Mouse (Mus musculus): ENCODE results near the gene Phf19. TPM values are rescaled to one million over a fixed set of nuclear protein-coding genes. Genes with fewer than 3 reads are reported as not detected.

Gene Phf19
- polyA plus RNA-seq, 1 experiment from 2014 or later: 2.7 TPM

DNA sequence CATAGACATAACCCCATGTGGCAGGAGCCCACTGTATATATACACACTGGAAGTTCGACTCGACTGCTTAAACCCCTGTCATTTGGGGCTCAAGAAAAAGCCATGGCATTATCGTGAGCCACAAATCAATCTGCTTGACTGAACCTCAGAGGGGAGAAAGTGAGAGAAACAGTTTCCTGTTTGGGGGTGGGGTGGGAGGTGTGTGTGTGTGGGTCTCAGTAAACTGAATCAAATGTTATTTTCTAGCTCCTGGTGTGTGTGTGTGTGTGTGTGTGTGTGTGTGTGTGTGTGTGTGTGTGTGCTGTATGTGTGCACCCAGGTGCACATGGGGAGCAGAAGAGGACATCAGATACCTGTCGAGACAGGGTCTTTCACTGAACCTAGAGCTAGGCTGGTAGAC lies 39.2 kb upstream of the Phf19 start:
- no peak overlapping the region for H3K4me3 ChIP-seq (ENCODE audit: low read depth, low read length)
- WGBS: 71% methylated on average over 4 of the region's 4 CpGs
- H3K9me3 ChIP-seq (ENCODE audit: control insufficient read depth): no peaks in the 10 kb centered on the region
- H3K27me3 ChIP-seq (replicated peaks; ENCODE audit: control insufficient read depth, insufficient read depth, low read length): no peaks in the 10 kb centered on the region
- H3K36me3 ChIP-seq (ENCODE audit: control insufficient read depth, insufficient read depth): no peaks in the 10 kb centered on the region
- H3K4me2 ChIP-seq (replicated peaks; ENCODE audit: low read depth): no peak overlapping the region
- no peak overlapping the region for H3K27ac ChIP-seq (ENCODE audit: low read depth, low read length)
- no peak for TF ChIP-seq CTCF (IDR thresholded peaks at IDR 0.05; ENCODE audit: low read depth)
- H3K9ac ChIP-seq (ENCODE audit: low read depth, low read length): no peak overlapping the region
- no peaks in the 10 kb centered on the region for H3K4me1 ChIP-seq (replicated peaks; ENCODE audit: control insufficient read depth, insufficient read depth, low read length)
- ATAC-seq: no peak

DNA sequence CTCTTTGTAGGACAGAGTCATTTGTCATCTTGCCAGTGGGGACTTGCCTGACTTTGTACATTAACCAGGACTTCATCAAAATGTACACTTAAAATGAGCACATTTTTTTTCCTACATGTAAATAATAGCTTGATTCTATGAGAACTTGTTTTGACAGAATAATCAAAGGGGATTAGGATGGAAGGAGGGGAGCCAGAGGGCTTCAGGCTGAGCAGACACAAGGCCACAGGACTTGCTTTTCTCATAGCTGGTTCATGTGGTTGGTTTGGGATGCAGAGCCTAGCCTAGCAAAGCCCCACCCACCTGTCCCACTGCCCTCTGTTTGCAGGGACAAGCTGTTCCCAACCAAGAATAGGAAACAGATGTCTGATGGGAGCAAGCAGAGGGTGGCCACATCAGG lies 37.6 kb upstream of the Phf19 start:
- Histone ChIP-seq H3K4me3 (ENCODE audit: low read depth, low read length) (no peak overlapping the region), H3K4me1 (replicated peaks; ENCODE audit: control insufficient read depth, insufficient read depth, low read length) (no peaks in the 10 kb centered on the region), H3K27ac (ENCODE audit: low read depth, low read length) (no peak overlapping the region), H3K36me3 (ENCODE audit: control insufficient read depth, insufficient read depth) (no peaks in the 10 kb centered on the region), H3K9ac (ENCODE audit: low read depth, low read length) (no peak overlapping the region), H3K9me3 (ENCODE audit: control insufficient read depth) (no peaks in the 10 kb centered on the region), H3K27me3 (replicated peaks; ENCODE audit: control insufficient read depth, insufficient read depth, low read length) (no peaks in the 10 kb centered on the region), H3K4me2 (replicated peaks; ENCODE audit: low read depth) (no peak overlapping the region)
- no peak for ATAC-seq
- no peak for TF ChIP-seq CTCF (IDR thresholded peaks at IDR 0.05; ENCODE audit: low read depth)

DNA sequence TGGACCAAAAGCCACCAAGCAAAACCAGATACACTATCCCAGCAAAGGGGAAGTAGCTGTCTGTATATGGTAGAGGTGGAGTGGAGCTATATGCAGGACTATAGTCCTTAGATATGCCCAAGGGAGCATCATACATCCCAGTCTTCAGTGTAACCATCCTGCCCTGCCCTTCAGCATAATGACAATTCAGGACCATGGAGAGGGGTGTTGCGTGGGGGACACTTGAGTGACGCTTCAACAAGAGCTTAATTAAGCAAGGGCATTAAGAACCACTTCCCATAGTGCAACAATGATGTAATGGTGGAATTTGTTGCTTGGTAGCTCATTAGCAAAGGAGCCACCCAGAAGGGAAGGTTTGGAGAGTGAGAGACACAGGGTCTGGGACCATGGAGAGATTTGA lies 34.8 kb upstream of the Phf19 start:
- H3K9me3 ChIP-seq (ENCODE audit: control insufficient read depth): no peaks in the 10 kb centered on the region
- 23% methylated on average over 2 of the region's 2 CpGs for WGBS
- no peak for TF ChIP-seq CTCF (IDR thresholded peaks at IDR 0.05; ENCODE audit: low read depth)

DNA sequence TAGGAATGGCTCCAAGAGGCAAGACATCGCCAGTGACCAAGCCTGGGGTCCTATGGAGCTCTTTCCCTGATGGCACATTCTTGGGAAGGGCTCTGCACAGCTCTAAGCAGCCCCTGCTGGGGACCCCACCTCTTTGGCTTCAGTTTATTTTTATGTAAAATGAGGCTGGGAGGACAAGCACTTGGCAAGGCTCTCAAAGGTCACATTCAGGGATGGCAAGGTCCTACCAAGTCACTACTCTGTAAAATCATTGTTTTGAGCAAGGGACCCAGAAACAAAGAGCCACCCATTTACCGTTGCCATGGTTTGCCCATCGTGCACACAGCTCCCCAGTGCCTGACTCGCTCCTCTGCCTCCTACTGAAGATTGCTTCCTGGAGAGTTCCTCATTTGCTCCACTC lies 32.2 kb upstream of the Phf19 start:
- no peak overlapping the region for H3K27ac ChIP-seq (ENCODE audit: low read depth, low read length)
- H3K9ac ChIP-seq (ENCODE audit: low read depth, low read length): no peak overlapping the region
- no peaks in the 10 kb centered on the region for H3K9me3 ChIP-seq (ENCODE audit: control insufficient read depth)
- no peak overlapping the region for H3K4me2 ChIP-seq (replicated peaks; ENCODE audit: low read depth)
- no peak for ATAC-seq
- no peaks in the 10 kb centered on the region for H3K27me3 ChIP-seq (replicated peaks; ENCODE audit: control insufficient read depth, insufficient read depth, low read length)
- H3K4me3 ChIP-seq (ENCODE audit: low read depth, low read length): no peak overlapping the region
- 69% methylated on average over 4 of the region's 4 CpGs for WGBS
- no peaks in the 10 kb centered on the region for H3K4me1 ChIP-seq (replicated peaks; ENCODE audit: control insufficient read depth, insufficient read depth, low read length)
- H3K36me3 ChIP-seq (ENCODE audit: control insufficient read depth, insufficient read depth): no peaks in the 10 kb centered on the region
- no peak for TF ChIP-seq CTCF (IDR thresholded peaks at IDR 0.05; ENCODE audit: low read depth)

More for the DNA sequence above, 34.8 kb upstream of the Phf19 start:
- ATAC-seq: no peak
- H3K4me1 ChIP-seq (replicated peaks; ENCODE audit: control insufficient read depth, insufficient read depth, low read length): no peaks in the 10 kb centered on the region
- H3K36me3 ChIP-seq (ENCODE audit: control insufficient read depth, insufficient read depth): no peaks in the 10 kb centered on the region
- no peak overlapping the region for H3K27ac ChIP-seq (ENCODE audit: low read depth, low read length)
- no peak overlapping the region for H3K4me2 ChIP-seq (replicated peaks; ENCODE audit: low read depth)
- no peak overlapping the region for H3K4me3 ChIP-seq (ENCODE audit: low read depth, low read length)
- H3K9ac ChIP-seq (ENCODE audit: low read depth, low read length): no peak overlapping the region
- H3K27me3 ChIP-seq (replicated peaks; ENCODE audit: control insufficient read depth, insufficient read depth, low read length): no peaks in the 10 kb centered on the region

DNA sequence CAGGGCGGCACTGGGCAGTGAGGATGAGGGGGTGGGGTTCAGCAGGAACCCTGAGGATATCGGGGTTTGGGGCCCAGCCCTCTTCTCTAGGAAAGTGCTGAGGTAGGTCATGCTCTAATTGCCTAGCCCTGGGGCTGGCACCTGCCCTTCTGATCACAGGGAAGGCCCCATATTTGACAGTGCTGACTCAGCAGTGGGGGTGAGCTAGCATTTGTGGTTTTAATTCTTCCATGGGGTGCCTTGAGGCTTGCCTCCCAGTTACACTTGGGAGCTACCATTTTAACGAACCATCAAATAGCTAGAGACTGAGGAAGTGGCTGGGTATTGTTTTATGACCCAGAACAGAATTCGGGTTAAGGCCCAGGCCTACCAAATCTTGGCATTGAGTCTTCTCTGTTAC lies 31.8 kb upstream of the Phf19 start:
- no peaks in the 10 kb centered on the region for H3K4me1 ChIP-seq (replicated peaks; ENCODE audit: control insufficient read depth, insufficient read depth, low read length)
- TF ChIP-seq CTCF (IDR thresholded peaks at IDR 0.05; ENCODE audit: low read depth): no peak
- H3K9me3 ChIP-seq (ENCODE audit: control insufficient read depth): no peaks in the 10 kb centered on the region
- no peak overlapping the region for H3K4me3 ChIP-seq (ENCODE audit: low read depth, low read length)
- H3K36me3 ChIP-seq (ENCODE audit: control insufficient read depth, insufficient read depth): no peaks in the 10 kb centered on the region
- H3K27me3 ChIP-seq (replicated peaks; ENCODE audit: control insufficient read depth, insufficient read depth, low read length): no peaks in the 10 kb centered on the region
- H3K4me2 ChIP-seq (replicated peaks; ENCODE audit: low read depth): no peak overlapping the region
- 72% methylated on average over 4 of the region's 4 CpGs for WGBS
- ATAC-seq: no peak
- H3K9ac ChIP-seq (ENCODE audit: low read depth, low read length): no peak overlapping the region
- no peak overlapping the region for H3K27ac ChIP-seq (ENCODE audit: low read depth, low read length)

DNA sequence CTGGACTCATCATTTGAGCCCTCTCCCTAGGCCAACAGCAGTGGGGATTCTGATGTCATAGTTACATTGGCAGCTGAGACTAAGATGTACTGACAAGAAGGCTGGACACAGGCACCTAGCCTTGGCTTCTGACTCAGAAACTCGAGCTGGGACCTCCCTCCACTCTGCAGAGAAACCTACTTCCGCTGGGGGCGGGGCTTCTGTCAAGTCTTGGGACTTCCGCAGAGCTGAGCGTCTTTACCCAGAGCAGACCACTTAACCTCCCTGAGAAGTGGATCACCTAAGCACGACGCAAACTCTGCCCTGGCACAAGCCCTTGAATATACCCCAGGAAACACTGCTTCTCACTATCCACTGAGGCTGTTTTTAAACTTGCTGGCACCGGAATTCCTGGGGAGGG lies 30.9 kb upstream of the Phf19 start:
- H3K4me3 ChIP-seq (ENCODE audit: low read depth, low read length): no peak overlapping the region
- no peak overlapping the region for H3K9ac ChIP-seq (ENCODE audit: low read depth, low read length)
- 13% methylated on average over 8 of the region's 8 CpGs for WGBS
- H3K9me3 ChIP-seq (ENCODE audit: control insufficient read depth): no peaks in the 10 kb centered on the region
- H3K36me3 ChIP-seq (ENCODE audit: control insufficient read depth, insufficient read depth): no peaks in the 10 kb centered on the region
- H3K4me2 ChIP-seq (replicated peaks; ENCODE audit: low read depth): peak overlapping the region; percentile 37; the same call in 1 of the 2 replicates
- H3K27me3 ChIP-seq (replicated peaks; ENCODE audit: control insufficient read depth, insufficient read depth, low read length): no peaks in the 10 kb centered on the region
- no peak overlapping the region for H3K27ac ChIP-seq (ENCODE audit: low read depth, low read length)
- H3K4me1 ChIP-seq (replicated peaks; ENCODE audit: control insufficient read depth, insufficient read depth, low read length): no peaks in the 10 kb centered on the region
- peak; percentile 13; the same call in 1 of the 2 replicates for ATAC-seq
- no peak for TF ChIP-seq CTCF (IDR thresholded peaks at IDR 0.05; ENCODE audit: low read depth)

DNA sequence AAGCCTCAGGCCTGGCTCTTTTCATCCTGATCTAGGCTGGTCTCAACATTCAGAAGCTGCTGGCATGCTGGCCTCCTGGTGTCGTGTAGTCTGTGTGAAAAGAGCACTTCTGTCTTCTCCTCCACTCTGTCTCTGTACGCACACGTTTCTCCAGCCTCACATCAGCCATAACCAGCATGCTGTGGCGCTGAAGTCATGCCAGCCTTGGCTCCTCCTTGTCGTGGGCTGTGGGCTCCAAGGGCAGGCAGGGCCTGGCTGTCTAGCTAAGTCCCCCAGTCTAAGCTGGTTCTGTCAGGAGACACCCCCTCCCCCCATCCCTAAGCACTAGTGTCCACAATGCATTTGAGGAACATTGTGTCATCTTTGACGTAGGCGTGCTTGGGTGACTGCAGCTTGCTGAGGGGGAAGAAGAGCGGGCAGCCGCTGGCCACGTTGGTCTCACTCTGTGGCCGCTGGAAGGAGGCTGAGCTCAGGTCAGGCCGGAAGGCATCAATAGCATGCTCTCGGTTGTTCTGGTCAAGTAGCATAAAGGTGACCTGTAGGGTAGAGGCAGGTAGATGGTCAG lies 29.8 kb upstream of the Phf19 start:
- Histone ChIP-seq H3K4me3 (ENCODE audit: low read depth, low read length) (no peak overlapping the region), H3K27ac (ENCODE audit: low read depth, low read length) (no peak overlapping the region), H3K27me3 (replicated peaks; ENCODE audit: control insufficient read depth, insufficient read depth, low read length) (no peaks in the 10 kb centered on the region), H3K4me2 (replicated peaks; ENCODE audit: low read depth) (no peak overlapping the region), H3K36me3 (ENCODE audit: control insufficient read depth, insufficient read depth) (no peaks in the 10 kb centered on the region), H3K9me3 (ENCODE audit: control insufficient read depth) (no peaks in the 10 kb centered on the region), H3K4me1 (replicated peaks; ENCODE audit: control insufficient read depth, insufficient read depth, low read length) (0 out of 2 replicates have a peak, but pooled peaks cover 3% of the 10 kb centered on the region), H3K9ac (ENCODE audit: low read depth, low read length) (no peak overlapping the region)
- ATAC-seq: no peak
- TF ChIP-seq CTCF (IDR thresholded peaks at IDR 0.05; ENCODE audit: low read depth): no peak
- 87% methylated on average over 13 of the region's 13 CpGs for WGBS
